Mouse (Mus musculus) forebrain, embryonic 16.5 days (tissue): ENCODE data around the gene Gsap. TPM values are rescaled to one million over a fixed set of nuclear protein-coding genes. Genes with fewer than 3 reads are reported as not detected.
A peak's percentile ranks its signal among the peaks of the same experiment; 100 is the strongest.
"Not testable (repeated sequence)": the region's sequence is repeated elsewhere in the genome, so short reads cannot be mapped to it uniquely, and the experiment has no call there.

Experiments used
- ATAC-seq: fragments of 200-750 bp; cut with Nextera tagmentation; 2 replicates; pipeline ENCODE4 v1.8.0; 2017; ENCODE audit warnings: mild to moderate bottlenecking, moderate library complexity
- H3K27ac ChIP-seq: fragments of 300-500 bp; sonication (generic); 2 replicates; pipeline ENCODE4 v1.5.1; 2014; ENCODE audit warnings: low read length, control low read depth
- H3K27me3 ChIP-seq: fragments of 300-500 bp; sonication (generic); replicated peaks from 2 replicates; pipeline ENCODE4 v1.6.1; 2014; ENCODE audit warnings: low read length; ENCODE audit not compliant: control insufficient read depth, insufficient read depth
- H3K36me3 ChIP-seq: fragments of 300-500 bp; sonication (generic); 2 replicates; pipeline ENCODE4 v1.6.1; 2014; ENCODE audit not compliant: control insufficient read depth, insufficient read depth
- H3K4me1 ChIP-seq: fragments of 300-500 bp; sonication (generic); replicated peaks from 2 replicates; pipeline ENCODE4 v1.6.1; 2014; ENCODE audit warnings: low read length; ENCODE audit not compliant: control insufficient read depth, insufficient read depth
- H3K4me2 ChIP-seq: fragments of 300-500 bp; sonication (generic); 2 replicates; pipeline ENCODE4 v1.6.1; 2014; ENCODE audit warnings: mild to moderate bottlenecking, low read length, control low read depth
- H3K4me3 ChIP-seq: fragments of 300-500 bp; sonication (generic); replicated peaks from 2 replicates; pipeline ENCODE4 v1.5.1; 2014; ENCODE audit warnings: mild to moderate bottlenecking, low read length, control low read depth
- H3K9ac ChIP-seq: fragments of 300-500 bp; sonication (generic); replicated peaks from 2 replicates; pipeline ENCODE4 v1.6.1; 2014; ENCODE audit warnings: low read depth, low read length, control low read depth
- H3K9me3 ChIP-seq: fragments of 300-500 bp; sonication (generic); 2 replicates; pipeline ENCODE4 v1.6.1; 2016; ENCODE audit warnings: low read length; ENCODE audit not compliant: control insufficient read depth
- WGBS: fragments of 180-500 bp; shearing (Covaris S2); extraction: QIAGEN DNeasy Blood & Tissue Kit; methylation state at CpG from one replicate; pipeline ENCODE4 v1.1.7; 2014; 5-methylcytosine and 5-hydroxymethylcytosine counted together
- polyA plus RNA-seq: library from polyadenylated mRNA; unstranded; fragments of >200 nt; fragmentation: Nextera tagmentation; extraction: Ambion mirVana; gene quantifications from 2 replicates; pipeline ENCODE4 v1.2.1, GENCODE M21; 2015

The Gsap gene
- polyA plus RNA-seq, 1 experiment from 2014 or later = 11.9 TPM

DNA sequence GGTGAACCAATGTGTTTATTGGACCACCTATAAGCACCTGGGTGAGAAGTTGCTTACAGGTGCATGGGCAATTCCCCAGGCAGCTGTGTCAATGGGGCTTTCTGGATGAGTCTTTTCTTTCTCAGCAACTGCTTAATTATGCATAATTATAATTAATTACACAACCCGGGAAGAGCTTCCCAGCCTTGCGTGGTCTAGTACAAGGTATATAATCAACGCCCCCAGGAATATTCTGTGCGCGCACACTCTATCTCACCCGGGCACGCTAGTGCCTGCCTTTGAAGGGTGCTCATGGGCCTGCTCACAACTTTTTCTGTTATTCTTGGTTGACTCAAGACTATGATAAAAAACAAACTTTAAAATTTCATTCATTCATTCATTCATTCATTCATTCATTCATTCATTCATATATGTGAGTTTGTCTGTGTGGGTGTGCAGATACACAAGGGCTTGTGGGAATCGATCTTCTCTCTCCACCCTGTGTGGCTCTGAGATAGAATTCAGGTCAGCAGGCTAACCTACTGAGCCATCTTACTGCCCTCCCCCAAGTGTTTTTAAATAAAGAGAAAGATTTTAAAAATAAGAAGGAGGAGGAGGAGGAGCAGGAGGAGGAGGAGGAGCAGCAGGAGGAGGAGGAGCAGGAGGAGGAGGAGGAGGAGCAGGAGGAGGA, 78.4 kb downstream of the Gsap start:
- H3K36me3 ChIP-seq = no peaks in the 10 kb centered on the region
- H3K4me3 ChIP-seq = no peak overlapping the region
- no peaks in the 10 kb centered on the region for H3K27me3 ChIP-seq
- H3K4me1 ChIP-seq = peaks cover 16% of the 10 kb centered on the region
- peak; percentile 50; the same call in 1 of the 2 replicates for ATAC-seq
- H3K27ac ChIP-seq = no peak overlapping the region; the same call in 1 of the 2 replicates
- WGBS = 50% methylated on average over 8 of the region's 8 CpGs
- no peak overlapping the region for H3K9ac ChIP-seq
- H3K4me2 ChIP-seq = no peak overlapping the region
- no peaks in the 10 kb centered on the region for H3K9me3 ChIP-seq

- peak; percentile 69 for ATAC-seq
- Histone ChIP-seq H3K27ac (no peak overlapping the region), H3K9me3 (no peaks in the 10 kb centered on the region), H3K27me3 (no peaks in the 10 kb centered on the region), H3K4me3 (no peak overlapping the region), H3K4me1 (peaks cover 16% of the 10 kb centered on the region), H3K9ac (no peak overlapping the region), H3K36me3 (no peaks in the 10 kb centered on the region), H3K4me2 (no peak overlapping the region)
- WGBS = 7% methylated on average over 4 of the region's 4 CpGs
Observed at GRCm38 (mm10) chr5:21265049-21265448, 79.0 kb downstream of the Gsap start.

DNA sequence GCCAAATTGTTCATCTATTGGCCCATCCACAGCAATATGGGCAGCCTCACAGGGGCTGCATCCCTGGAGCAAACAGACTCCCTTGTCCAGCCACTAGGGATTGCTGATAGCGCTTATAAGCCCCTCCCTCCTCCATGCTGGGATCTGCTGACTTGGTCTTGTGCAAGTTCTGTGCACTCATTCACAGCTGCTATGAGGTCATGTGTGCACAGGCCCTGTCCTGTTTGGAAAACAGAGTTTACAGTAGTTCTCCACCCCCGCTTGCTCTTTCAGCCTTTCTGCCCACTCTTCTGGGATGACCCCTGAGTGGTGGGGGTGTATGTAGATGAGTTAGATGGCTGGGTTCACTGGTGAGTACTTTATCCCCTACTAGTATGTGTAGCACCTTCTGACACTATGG, 81.0 kb downstream of the Gsap start:
- H3K27me3 ChIP-seq = no peaks in the 10 kb centered on the region
- no peak for ATAC-seq
- WGBS = 83% methylated on average over 2 of the region's 2 CpGs

GRCm38 (mm10) chr5:21269446-21269845, 83.4 kb downstream of the Gsap start:
- Histone ChIP-seq H3K4me3 (no peak overlapping the region), H3K9me3 (no peaks in the 10 kb centered on the region), H3K27me3 (no peaks in the 10 kb centered on the region), H3K4me2 (no peak overlapping the region), H3K9ac (no peak overlapping the region), H3K36me3 (no peaks in the 10 kb centered on the region), H3K27ac (no peak overlapping the region), H3K4me1 (0 out of 2 replicates have a peak, but pooled peaks cover 6% of the 10 kb centered on the region)
- WGBS = 79% methylated on average over 5 of the region's 5 CpGs
- no peak for ATAC-seq

More for the DNA sequence above, 81.0 kb downstream of the Gsap start:
- Histone ChIP-seq H3K4me2 (no peak overlapping the region), H3K9ac (no peak overlapping the region), H3K4me3 (no peak overlapping the region), H3K4me1 (peaks cover 9% of the 10 kb centered on the region; the same call in 1 of the 2 replicates), H3K27ac (no peak overlapping the region), H3K9me3 (no peaks in the 10 kb centered on the region), H3K36me3 (no peaks in the 10 kb centered on the region)

DNA sequence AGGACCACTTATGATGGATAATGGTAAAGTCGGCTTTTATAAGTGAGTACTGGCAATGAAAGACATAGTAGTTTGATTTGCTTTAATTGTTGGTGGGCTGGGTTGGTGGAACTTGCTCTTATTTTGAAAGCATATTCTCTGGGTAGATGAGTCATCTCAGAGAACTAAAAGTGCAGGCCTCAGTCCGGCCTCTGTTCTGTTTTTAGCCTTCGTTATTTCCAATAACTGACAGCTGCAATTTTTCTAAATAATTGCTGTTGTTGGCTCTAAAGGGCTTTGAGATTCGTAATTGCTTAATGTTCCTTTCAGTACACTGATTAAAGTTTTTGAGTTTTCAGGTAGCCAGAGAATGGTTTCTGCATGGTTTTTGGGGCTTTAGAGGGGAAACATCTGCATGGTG, 84.7 kb downstream of the Gsap start:
- 0 out of 2 replicates have a peak, but pooled peaks cover 4% of the 10 kb centered on the region for H3K4me1 ChIP-seq

GRCm38 (mm10) chr5:21271386-21272354, 85.6 kb downstream of the Gsap start:
- Histone ChIP-seq H3K4me3 (no peak overlapping the region), H3K36me3 (no peaks in the 10 kb centered on the region), H3K27me3 (no peaks in the 10 kb centered on the region), H3K4me2 (no peak overlapping the region), H3K9me3 (no peaks in the 10 kb centered on the region), H3K4me1 (0 out of 2 replicates have a peak, but pooled peaks cover 4% of the 10 kb centered on the region), H3K27ac (no peak overlapping the region), H3K9ac (no peak overlapping the region)
- whole genome bisulfite sequencing = 47% methylated on average over 9 of the region's 9 CpGs
- ATAC-seq = no peak

More for the DNA sequence above, 84.7 kb downstream of the Gsap start:
- Histone ChIP-seq H3K9ac (no peak overlapping the region), H3K27me3 (no peaks in the 10 kb centered on the region), H3K4me3 (no peak overlapping the region), H3K9me3 (no peaks in the 10 kb centered on the region), H3K4me2 (no peak overlapping the region), H3K36me3 (no peaks in the 10 kb centered on the region), H3K27ac (no peak overlapping the region)
- 44% methylated on average over 4 of the region's 4 CpGs for WGBS
- ATAC-seq = no peak

GRCm38 (mm10) chr5:21277685-21278084, 91.6 kb downstream of the Gsap start:
- H3K9me3 ChIP-seq, H3K36me3 ChIP-seq, H3K27me3 ChIP-seq, H3K4me3 ChIP-seq, ATAC-seq, H3K4me1 ChIP-seq, H3K9ac ChIP-seq, H3K4me2 ChIP-seq, H3K27ac ChIP-seq: not testable (repeated sequence)
- WGBS = 73% methylated on average over 2 of the region's 2 CpGs

GRCm38 (mm10) chr5:21283356-21284062, 97.5 kb downstream of the Gsap start:
- Histone ChIP-seq H3K4me3 (no peak overlapping the region), H3K4me1 (no peaks in the 10 kb centered on the region), H3K9me3 (no peaks in the 10 kb centered on the region), H3K36me3 (no peaks in the 10 kb centered on the region), H3K4me2 (no peak overlapping the region), H3K9ac (no peak overlapping the region), H3K27ac (no peak overlapping the region), H3K27me3 (no peaks in the 10 kb centered on the region)
- no peak for ATAC-seq
- WGBS = 93% methylated on average over 12 of the region's 12 CpGs
